Mouse (Mus musculus) urinary bladder, postnatal 36 days (tissue): ENCODE results near the gene Slc25a43.
"Not testable (repeated sequence)": the region's sequence is repeated elsewhere in the genome, so short reads cannot be mapped to it uniquely, and the experiment has no call there.

Experiments
- DNase-seq, 2 experiments: peaks; one replicate each; pipeline ENCODE4 v3.0.0; 2022; ENCODE audit warnings: low spot score in 2 of 2, mixed read lengths in 1 of 2

Gene Slc25a43

DNA sequence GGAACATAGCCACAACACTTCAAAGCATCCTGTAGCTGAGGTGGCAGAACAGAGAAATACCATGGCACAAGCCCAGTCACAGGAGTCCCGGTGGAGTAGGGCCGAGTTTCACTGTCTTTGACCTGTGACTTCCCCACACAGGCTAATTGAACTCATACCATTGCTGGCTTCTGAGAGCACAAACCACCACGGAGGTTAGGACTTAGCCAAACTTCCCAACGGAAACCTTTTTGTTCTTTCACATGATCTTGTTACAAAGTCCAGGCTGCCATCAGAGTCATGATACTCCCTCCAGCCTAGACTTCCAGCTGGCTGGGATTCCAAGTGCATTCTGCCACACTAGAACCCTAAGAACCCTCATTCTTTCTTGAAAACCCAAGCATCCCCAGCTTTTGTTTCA lies 34.2 kb downstream of the Slc25a43 start:
- DNase-seq: no peak

GRCm38 (mm10) chrX:36789360-36789759 lies 45.9 kb downstream of the Slc25a43 start:
- DNase-seq: no peak

- DNase-seq: no peak
Measured at GRCm38 (mm10) chrX:36794571-36794970, 51.1 kb downstream of the Slc25a43 start.

DNA sequence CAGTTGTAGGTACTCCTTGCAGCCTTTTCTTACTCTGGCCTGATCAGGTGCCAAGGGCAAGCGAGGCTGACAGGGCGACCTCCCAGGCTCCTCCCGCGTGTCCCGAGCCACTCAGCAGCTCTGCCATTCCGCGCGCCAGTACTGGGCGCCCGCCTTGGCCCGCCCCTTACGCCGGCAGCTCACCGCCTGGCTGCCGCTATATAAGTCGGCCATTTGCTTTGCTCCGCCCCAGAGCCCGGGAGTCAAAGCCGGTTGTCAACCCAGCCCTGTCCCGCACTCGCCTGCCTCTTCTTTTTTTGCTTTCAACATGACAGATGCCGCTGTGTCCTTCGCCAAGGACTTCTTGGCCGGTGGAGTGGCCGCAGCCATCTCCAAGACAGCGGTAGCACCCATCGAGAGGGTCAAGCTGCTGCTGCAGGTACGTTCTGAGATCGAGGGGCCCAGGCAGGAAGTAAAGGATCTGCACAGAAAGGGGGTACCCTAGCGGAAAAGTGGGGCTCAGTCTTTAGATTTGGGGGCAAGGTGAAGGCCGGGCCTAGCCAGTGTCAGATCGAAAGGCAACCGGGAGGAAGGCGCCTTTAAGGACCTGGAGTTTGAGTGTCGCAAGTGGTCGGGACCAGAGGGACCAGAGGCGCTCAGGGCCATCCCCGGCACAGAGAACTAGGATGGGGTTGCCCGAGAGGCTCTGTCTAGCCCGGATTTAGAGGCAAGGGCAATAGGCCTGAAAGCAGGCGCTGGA lies 52.1 kb downstream of the Slc25a43 start, which contains the start of gene Slc25a5:
Gene Slc25a5 (plus strand): TSS at position 228 of the 739 bp plus-strand sequence.
- DNase-seq: peak; percentile 64 to 84

DNA sequence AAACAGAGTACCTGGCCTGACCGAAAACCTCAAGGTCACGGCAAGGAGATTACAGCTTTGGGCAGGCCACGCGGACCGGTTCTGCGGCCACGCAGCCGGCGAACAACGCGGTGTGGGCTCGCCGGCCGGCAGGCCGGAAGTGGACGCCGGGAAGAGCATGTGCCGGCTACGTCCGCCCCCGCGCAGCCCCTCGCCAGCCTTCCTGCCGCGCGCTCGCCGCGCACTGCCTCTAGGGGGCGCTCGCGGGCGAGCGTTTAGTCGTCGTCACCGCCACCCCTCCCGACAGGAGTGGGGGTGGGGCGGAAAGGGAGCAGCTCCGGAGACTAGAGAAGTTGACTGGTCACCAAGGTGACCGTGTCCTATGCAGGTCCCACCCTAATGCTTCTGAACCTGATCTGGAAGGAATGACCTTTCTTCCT lies 52.7 kb downstream of the Slc25a43 start:
- DNase-seq: peak; percentile 67 to 78

DNA sequence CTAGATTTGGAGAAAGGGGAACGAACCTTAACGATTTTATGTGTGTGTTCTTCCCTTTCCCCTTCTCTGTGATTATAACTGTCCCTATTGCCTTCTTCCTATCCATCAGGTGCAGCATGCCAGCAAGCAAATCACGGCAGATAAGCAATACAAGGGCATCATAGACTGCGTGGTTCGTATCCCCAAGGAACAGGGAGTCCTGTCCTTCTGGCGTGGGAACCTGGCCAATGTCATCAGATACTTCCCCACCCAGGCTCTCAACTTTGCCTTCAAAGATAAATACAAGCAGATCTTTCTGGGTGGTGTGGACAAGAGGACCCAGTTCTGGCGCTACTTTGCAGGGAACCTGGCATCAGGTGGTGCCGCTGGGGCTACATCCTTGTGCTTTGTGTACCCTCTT lies 53.3 kb downstream of the Slc25a43 start:
- DNase-seq: not testable (repeated sequence)

- no peak for DNase-seq
Measured at GRCm38 (mm10) chrX:36799131-36799879, 55.8 kb downstream of the Slc25a43 start.

- no peak for DNase-seq
Measured at GRCm38 (mm10) chrX:36803189-36803588, 59.7 kb downstream of the Slc25a43 start.

- peak in 1 of 2 experiments; percentile 54 for DNase-seq
Measured at GRCm38 (mm10) chrX:36804196-36804595, 60.7 kb downstream of the Slc25a43 start.

DNA sequence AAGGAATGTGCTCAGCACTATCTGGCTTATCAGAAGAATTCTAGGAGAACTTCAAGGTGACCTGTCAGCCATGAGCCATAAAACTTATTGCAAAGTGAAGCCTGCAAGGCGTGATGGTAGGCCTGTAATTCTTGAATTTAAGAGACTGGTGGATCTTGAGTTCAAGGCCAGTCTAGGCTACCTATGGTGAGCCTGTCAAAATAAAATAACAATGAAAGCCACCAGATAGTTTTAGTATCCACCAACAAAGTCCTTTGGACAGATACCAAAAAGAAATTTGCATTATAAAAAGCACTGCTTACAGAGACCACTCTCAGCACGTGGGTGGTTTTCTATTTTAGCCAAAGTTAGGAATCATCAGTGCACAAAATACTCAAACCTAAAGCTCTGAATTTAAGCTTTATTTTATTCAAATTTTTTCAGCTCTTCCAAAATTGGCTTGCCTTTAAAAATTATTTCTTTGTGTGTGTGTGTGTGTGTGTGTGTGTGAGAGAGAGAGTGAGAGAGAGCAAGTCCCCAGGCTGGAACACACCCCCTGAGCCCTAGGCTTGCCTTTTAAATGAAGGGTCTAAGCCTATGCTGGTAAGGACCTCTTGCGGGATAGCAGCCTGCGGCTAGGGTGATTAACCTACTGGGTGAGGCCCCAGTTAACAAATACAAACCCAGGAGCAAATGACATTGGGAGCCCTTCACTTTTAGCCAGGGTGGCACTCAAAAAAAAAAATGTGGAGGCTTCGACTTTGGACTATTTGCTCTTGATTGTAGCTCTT lies 62.2 kb downstream of the Slc25a43 start:
- DNase-seq: no peak

DNA sequence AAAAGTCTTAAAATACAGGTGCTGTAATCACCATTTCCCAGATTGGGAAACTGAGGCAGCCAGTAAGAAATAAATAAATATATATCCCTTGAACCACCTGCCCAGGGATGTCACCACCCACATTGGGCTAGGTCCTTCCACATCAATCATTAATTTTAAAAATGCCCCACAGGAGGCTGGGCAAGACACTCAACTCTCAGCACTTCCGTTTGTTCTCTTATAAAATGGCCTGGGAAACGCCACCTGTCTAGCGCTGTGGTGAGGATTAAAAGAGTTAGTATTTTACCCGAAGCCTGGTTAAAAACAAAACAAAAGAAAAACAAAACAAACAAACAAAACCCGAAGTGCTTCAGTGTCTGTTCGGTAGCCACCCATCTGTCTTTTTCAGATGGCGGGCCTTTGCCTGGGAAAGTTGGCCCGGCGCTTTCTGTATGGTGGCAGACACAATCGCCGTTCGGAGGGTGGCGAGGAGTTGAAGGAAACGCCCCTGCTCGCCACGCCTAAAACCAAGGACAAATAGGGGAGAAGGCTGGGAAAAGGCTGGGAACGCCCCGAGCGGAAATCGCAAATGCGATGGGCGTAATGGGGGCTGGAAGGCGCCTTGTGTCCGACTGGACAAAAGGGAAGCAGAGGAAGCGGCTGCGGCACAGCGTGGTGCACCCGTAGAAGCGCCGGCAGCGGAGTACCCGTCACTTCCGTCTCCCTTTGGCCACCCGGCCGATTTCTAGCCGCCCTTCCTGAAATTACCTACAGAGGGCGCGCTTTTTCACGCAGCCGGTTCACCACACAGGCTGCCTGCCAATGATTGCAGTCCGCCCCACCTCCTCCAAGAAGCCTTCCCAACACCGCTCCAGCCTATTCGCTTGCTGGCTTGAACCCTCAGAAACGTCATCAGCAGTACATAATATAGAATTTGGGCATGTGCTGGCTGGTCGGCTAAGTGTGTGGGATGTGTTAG lies 64.2 kb downstream of the Slc25a43 start:
- DNase-seq: peak; percentile 68 to 87

DNA sequence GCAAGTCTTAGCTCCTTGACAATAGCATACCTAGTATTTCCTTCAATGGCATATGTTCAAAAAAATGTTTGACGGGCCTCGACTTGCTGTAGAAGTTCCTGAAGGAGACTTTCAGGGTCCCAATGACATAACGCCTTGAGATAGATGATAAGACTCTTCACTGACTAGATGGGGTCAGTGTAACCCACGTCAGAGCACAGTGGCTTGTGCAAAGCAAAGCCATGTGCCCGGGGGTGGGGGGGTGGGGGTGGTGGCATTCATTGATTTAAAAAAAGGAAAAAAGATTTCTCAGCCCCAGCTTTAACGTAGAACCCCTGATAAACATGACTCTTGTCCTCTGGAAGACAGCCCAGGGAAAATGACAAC lies 64.8 kb downstream of the Slc25a43 start:
- DNase-seq: no peak

DNA sequence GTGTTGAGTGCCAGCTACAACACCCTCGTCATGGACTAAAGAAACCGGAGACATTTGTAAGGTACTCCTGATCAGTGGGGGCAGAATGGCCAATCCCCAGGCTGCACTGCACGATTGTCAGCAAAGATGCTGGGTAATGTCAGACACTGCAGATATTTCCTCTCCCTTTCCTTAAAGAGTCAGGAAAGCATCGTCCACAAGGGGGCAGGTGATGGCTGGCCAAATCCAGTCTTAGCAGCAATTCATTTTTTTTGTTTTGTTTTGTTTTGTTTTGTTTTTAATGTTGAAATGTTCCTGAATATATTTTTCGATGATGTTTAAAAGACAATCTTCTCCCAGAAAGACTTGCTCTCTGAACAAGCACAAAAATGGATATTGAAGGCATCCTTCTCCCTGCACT lies 67.9 kb downstream of the Slc25a43 start:
- DNase-seq: no peak

DNA sequence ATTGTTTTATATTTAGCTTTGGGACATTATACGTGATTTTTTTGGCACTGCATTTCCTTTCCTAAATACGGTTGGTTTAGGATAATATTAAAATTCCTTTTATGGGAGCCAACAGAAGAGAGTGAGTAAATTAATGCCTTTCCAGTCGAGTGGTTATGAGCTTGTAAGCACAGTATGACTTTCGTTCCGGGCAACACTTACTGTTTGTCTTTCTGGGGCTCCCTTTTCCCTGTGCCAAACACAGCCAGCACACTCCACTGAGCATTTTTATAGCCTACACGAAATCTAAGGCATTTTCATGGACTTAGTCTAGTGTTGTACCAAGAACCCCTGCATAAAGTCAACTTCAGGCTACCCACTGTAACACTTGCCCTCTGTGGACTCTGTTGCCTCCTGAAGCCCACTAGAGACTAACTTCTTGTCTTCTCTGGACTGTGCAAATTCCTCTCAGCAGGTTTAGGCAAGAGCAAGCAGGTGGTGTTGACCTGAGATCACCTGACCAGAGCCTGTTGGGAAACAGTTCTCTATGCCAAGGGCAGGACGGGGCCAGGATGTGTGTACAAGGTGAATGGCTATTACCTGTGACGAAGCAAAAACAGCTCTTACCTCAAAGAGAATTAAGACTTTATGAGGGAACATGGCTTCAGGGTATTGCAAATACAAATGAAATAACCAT lies 70.8 kb downstream of the Slc25a43 start:
- DNase-seq: peak in 1 of 2 experiments; percentile 30

DNA sequence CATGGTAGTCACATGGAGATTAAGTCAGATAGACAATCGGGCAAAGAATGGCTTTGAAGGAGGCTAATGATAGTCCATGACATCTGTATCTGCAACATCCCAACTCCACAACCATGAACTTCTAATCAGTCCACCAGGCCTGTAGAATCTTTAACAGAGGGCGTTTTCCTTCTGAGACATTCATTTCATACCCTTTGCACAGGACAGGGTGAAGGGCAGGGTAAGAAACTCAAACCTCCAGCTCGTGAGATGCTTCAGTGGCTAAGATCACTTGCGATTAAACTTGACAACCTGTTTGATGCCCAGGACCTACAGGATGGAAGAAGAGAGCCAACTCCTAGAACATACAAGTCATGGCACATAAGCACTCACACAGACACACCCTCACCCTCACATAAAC lies 71.6 kb downstream of the Slc25a43 start:
- no peak for DNase-seq

- DNase-seq: no peak
Measured at GRCm38 (mm10) chrX:36815439-36815838, 72.0 kb downstream of the Slc25a43 start.

DNA sequence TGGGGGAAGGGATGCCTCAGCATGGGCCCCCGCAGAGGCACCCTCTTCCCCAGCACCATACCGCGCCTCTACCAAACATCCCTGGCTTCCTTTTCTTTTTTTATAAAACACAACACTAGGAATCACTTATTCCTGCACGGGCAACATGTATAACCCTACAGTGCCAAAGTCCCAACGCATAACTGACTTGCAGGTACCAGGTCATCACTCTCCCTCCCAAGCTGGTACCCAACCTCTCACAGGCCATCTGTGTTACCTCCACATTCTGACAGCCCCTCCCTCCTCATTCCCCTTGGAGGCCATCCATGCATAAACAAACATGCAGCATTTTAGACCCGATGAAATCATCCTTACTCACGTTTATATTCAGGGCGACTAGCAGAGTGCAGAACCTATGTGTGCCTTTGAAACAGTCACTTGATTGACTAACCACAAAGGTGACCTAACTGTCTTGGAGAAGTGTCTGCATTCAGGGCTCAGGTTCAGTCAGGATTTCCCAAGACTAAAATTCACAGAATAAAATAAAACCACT lies 73.0 kb downstream of the Slc25a43 start:
- DNase-seq: no peak

- DNase-seq: no peak
Measured at GRCm38 (mm10) chrX:36816953-36817441, 73.5 kb downstream of the Slc25a43 start.

DNA sequence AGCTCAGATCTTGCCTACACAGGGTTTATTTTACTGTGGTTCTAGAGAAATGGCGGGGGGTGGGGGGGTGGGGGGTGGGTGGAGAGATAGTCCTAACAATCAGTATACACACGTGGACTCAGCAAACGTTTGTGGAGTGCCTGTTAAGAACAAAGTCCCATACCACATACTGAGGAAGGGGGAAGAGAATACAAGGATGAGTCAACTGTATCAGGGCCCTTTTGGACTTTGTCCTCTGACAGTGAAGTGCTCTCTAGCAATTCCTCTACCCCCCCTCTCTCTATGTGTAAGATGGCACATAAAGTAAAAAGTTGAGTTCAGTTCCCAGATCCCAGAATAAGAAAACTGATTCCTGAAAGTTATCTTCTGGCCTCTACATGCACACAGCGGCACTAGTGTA lies 76.1 kb downstream of the Slc25a43 start:
- no peak for DNase-seq

- DNase-seq: no peak
Measured at GRCm38 (mm10) chrX:36820201-36820600, 76.7 kb downstream of the Slc25a43 start.
